Mouse (Mus musculus): Measurements from ENCODE around the gene Pkn3. TPM values are rescaled to one million over a fixed set of nuclear protein-coding genes. Genes with fewer than 3 reads are reported as not detected.

Gene Pkn3
- polyA plus RNA-seq, 1 experiment from 2014 or later: 2.8 TPM

GRCm38 (mm10) chr2:30084113-30084512 is 6.6 kb downstream of the Pkn3 start:
- Histone ChIP-seq H3K4me3 (replicated peaks) (no peak overlapping the region), H3K9me3 (no peaks in the 10 kb centered on the region), H3K4me1 (replicated peaks) (peaks cover 8% of the 10 kb centered on the region), H3K36me3 (no peaks in the 10 kb centered on the region), H3K27me3 (no peaks in the 10 kb centered on the region), H3K27ac (no peak overlapping the region), H3K4me2 (replicated peaks) (peak overlapping the region; percentile 46), H3K9ac (replicated peaks) (no peak overlapping the region)
- no peak for ATAC-seq
- 49% methylated on average over 5 of the region's 5 CpGs for WGBS

GRCm38 (mm10) chr2:30084632-30085031 is 7.1 kb downstream of the Pkn3 start:
- H3K4me2 ChIP-seq (replicated peaks): peak overlapping the region; percentile 46
- H3K27me3 ChIP-seq: no peaks in the 10 kb centered on the region
- H3K36me3 ChIP-seq: no peaks in the 10 kb centered on the region
- peaks cover 8% of the 10 kb centered on the region for H3K4me1 ChIP-seq (replicated peaks)
- no peak overlapping the region for H3K27ac ChIP-seq
- peak overlapping the region; percentile 5; the same call in 1 of the 2 replicates for H3K4me3 ChIP-seq (replicated peaks)
- ATAC-seq: peak; percentile 82
- WGBS: 11% methylated on average over 12 of the region's 12 CpGs
- peak overlapping the region; percentile 28; the same call in 1 of the 2 replicates for H3K9ac ChIP-seq (replicated peaks)
- H3K9me3 ChIP-seq: no peaks in the 10 kb centered on the region

GRCm38 (mm10) chr2:30087310-30087709 is 9.8 kb downstream of the Pkn3 start:
- Histone ChIP-seq H3K9ac (replicated peaks) (no peak overlapping the region), H3K27me3 (no peaks in the 10 kb centered on the region), H3K27ac (no peak overlapping the region), H3K4me2 (replicated peaks) (no peak overlapping the region), H3K4me1 (replicated peaks) (peaks cover 9% of the 10 kb centered on the region), H3K36me3 (peaks cover 5% of the 10 kb centered on the region; the same call in 1 of the 2 replicates), H3K9me3 (no peaks in the 10 kb centered on the region), H3K4me3 (replicated peaks) (no peak overlapping the region)
- 93% methylated on average over 4 of the region's 4 CpGs for WGBS
- no peak for ATAC-seq

- Histone ChIP-seq H3K27me3 (no peaks in the 10 kb centered on the region), H3K4me1 (replicated peaks) (peaks cover 24% of the 10 kb centered on the region), H3K9ac (replicated peaks) (no peak overlapping the region), H3K4me3 (replicated peaks) (no peak overlapping the region), H3K4me2 (replicated peaks) (no peak overlapping the region), H3K27ac (no peak overlapping the region), H3K36me3 (peaks cover 11% of the 10 kb centered on the region; the same call in 1 of the 2 replicates), H3K9me3 (no peaks in the 10 kb centered on the region)
- WGBS: 98% methylated on average over 12 of the region's 12 CpGs
- no peak for ATAC-seq
Measured at GRCm38 (mm10) chr2:30091521-30091920, 14.0 kb downstream of the Pkn3 start.

- 53% methylated on average over 6 of the region's 6 CpGs for WGBS
- no peaks in the 10 kb centered on the region for H3K27me3 ChIP-seq
- H3K4me3 ChIP-seq (replicated peaks): peak overlapping the region; percentile 63
- peak overlapping the region; percentile 70; the same call in 1 of the 2 replicates for H3K9ac ChIP-seq (replicated peaks)
- no peak overlapping the region for H3K27ac ChIP-seq
- H3K4me2 ChIP-seq (replicated peaks): peak overlapping the region; percentile 78
- peaks cover 24% of the 10 kb centered on the region for H3K4me1 ChIP-seq (replicated peaks)
- peaks cover 18% of the 10 kb centered on the region for H3K36me3 ChIP-seq
- H3K9me3 ChIP-seq: no peaks in the 10 kb centered on the region
- ATAC-seq: no peak
Measured at GRCm38 (mm10) chr2:30092280-30092918, 14.9 kb downstream of the Pkn3 start.

- H3K4me2 ChIP-seq (replicated peaks): peak within 1 kb of the TSS; percentile 78
- H3K9ac ChIP-seq (replicated peaks): peak within 1 kb of the TSS; percentile 70
- ATAC-seq: peak; percentile 95
- peaks cover 29% of the 10 kb centered on the region for H3K36me3 ChIP-seq
- no peaks in the 10 kb centered on the region for H3K27me3 ChIP-seq
- H3K9me3 ChIP-seq: no peaks in the 10 kb centered on the region
- peaks cover 24% of the 10 kb centered on the region for H3K4me1 ChIP-seq (replicated peaks)
- under 1% methylated on average over 48 of the region's 51 CpGs for WGBS
- peak within 1 kb of the TSS; percentile 63 for H3K4me3 ChIP-seq (replicated peaks)
- H3K27ac ChIP-seq: peak within 1 kb of the TSS; percentile 5; the same call in 1 of the 2 replicates
Measured at GRCm38 (mm10) chr2:30093471-30094207, 16.2 kb downstream of the Pkn3 start, which contains the start of gene Zdhhc12. TSS of gene Zdhhc12 (minus strand) at chr2:30093648.

GRCm38 (mm10) chr2:30094208-30094588 is 16.7 kb downstream of the Pkn3 start:
- ATAC-seq: no peak
- peak overlapping the region; percentile 70 for H3K9ac ChIP-seq (replicated peaks)
- H3K36me3 ChIP-seq: peaks cover 34% of the 10 kb centered on the region
- H3K9me3 ChIP-seq: no peaks in the 10 kb centered on the region
- no peak overlapping the region for H3K27ac ChIP-seq
- peak overlapping the region; percentile 78 for H3K4me2 ChIP-seq (replicated peaks)
- H3K27me3 ChIP-seq: no peaks in the 10 kb centered on the region
- H3K4me3 ChIP-seq (replicated peaks): peak overlapping the region; percentile 63
- 2% methylated on average over 13 of the region's 13 CpGs for WGBS
- H3K4me1 ChIP-seq (replicated peaks): peaks cover 24% of the 10 kb centered on the region

- no peaks in the 10 kb centered on the region for H3K9me3 ChIP-seq
- H3K9ac ChIP-seq (replicated peaks): no peak overlapping the region
- no peak overlapping the region for H3K4me3 ChIP-seq (replicated peaks)
- H3K4me1 ChIP-seq (replicated peaks): peaks cover 24% of the 10 kb centered on the region
- WGBS: 83% methylated on average over 2 of the region's 2 CpGs
- H3K36me3 ChIP-seq: peaks cover 52% of the 10 kb centered on the region
- no peak for ATAC-seq
- H3K27me3 ChIP-seq: no peaks in the 10 kb centered on the region
- H3K27ac ChIP-seq: no peak overlapping the region
- H3K4me2 ChIP-seq (replicated peaks): no peak overlapping the region
Measured at GRCm38 (mm10) chr2:30095882-30096527, 18.5 kb downstream of the Pkn3 start.

- H3K36me3 ChIP-seq: peaks cover 89% of the 10 kb centered on the region
- H3K27ac ChIP-seq: no peak overlapping the region
- no peak overlapping the region for H3K4me3 ChIP-seq (replicated peaks)
- no peaks in the 10 kb centered on the region for H3K4me1 ChIP-seq (replicated peaks)
- WGBS: 67% methylated on average over 4 of the region's 4 CpGs
- no peaks in the 10 kb centered on the region for H3K9me3 ChIP-seq
- no peak for ATAC-seq
- no peak overlapping the region for H3K4me2 ChIP-seq (replicated peaks)
- no peak overlapping the region for H3K9ac ChIP-seq (replicated peaks)
- H3K27me3 ChIP-seq: no peaks in the 10 kb centered on the region
Measured at GRCm38 (mm10) chr2:30100214-30100613, 22.7 kb downstream of the Pkn3 start.

- H3K36me3 ChIP-seq: peaks cover 98% of the 10 kb centered on the region
- H3K4me2 ChIP-seq (replicated peaks): no peak overlapping the region
- H3K9me3 ChIP-seq: no peaks in the 10 kb centered on the region
- no peaks in the 10 kb centered on the region for H3K27me3 ChIP-seq
- H3K9ac ChIP-seq (replicated peaks): no peak overlapping the region
- no peak overlapping the region for H3K4me3 ChIP-seq (replicated peaks)
- H3K4me1 ChIP-seq (replicated peaks): no peaks in the 10 kb centered on the region
- ATAC-seq: no peak
- H3K27ac ChIP-seq: no peak overlapping the region
Measured at GRCm38 (mm10) chr2:30106364-30106763, 28.9 kb downstream of the Pkn3 start.

GRCm38 (mm10) chr2:30107646-30108045 is 30.2 kb downstream of the Pkn3 start:
- Histone ChIP-seq H3K27ac (no peak overlapping the region), H3K4me2 (replicated peaks) (no peak overlapping the region), H3K36me3 (peaks cover 97% of the 10 kb centered on the region), H3K9ac (replicated peaks) (no peak overlapping the region), H3K27me3 (no peaks in the 10 kb centered on the region), H3K4me3 (replicated peaks) (no peak overlapping the region), H3K9me3 (no peaks in the 10 kb centered on the region), H3K4me1 (replicated peaks) (no peaks in the 10 kb centered on the region)
- no peak for ATAC-seq
- 94% methylated on average over 5 of the region's 5 CpGs for WGBS

- peaks cover 97% of the 10 kb centered on the region for H3K36me3 ChIP-seq
- no peak overlapping the region for H3K4me3 ChIP-seq (replicated peaks)
- no peaks in the 10 kb centered on the region for H3K27me3 ChIP-seq
- H3K4me2 ChIP-seq (replicated peaks): no peak overlapping the region
- no peak for ATAC-seq
- no peak overlapping the region for H3K27ac ChIP-seq
- H3K9me3 ChIP-seq: no peaks in the 10 kb centered on the region
- no peak overlapping the region for H3K9ac ChIP-seq (replicated peaks)
- WGBS: 96% methylated on average over 4 of the region's 4 CpGs
- H3K4me1 ChIP-seq (replicated peaks): no peaks in the 10 kb centered on the region
Measured at GRCm38 (mm10) chr2:30108260-30108659, 30.8 kb downstream of the Pkn3 start.

All from midbrain, embryonic 13.5 days (tissue).